Mouse (Mus musculus): ENCODE measurements around the gene Mta3. TPM values are rescaled to one million over a fixed set of nuclear protein-coding genes. Genes with fewer than 3 reads are reported as not detected.
"Not testable (repeated sequence)": the region's sequence is repeated elsewhere in the genome, so short reads cannot be mapped to it uniquely, and the experiment has no call there.

The Mta3 gene
- total RNA-seq, 1 experiment: 52.8 TPM

DNA sequence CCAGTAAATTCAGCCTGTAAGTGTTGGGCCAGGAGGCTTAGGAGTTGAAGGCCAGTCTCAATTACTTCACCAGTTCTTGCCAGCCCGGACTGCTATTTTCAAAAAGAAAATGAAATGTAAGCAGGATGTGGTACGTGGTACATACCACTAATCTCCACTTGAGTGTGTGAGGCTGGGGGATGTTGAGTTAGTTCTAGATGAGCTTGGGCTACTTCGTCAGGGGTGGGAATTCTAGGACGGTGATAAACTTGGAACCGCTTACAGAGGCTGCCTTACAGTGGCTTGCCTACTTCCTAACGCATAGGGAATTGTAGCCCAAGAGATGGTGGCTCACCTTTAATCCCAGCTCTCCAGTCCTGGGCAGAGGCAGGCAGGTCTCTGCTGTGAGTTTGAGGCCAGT, 1.9 kb downstream of the Mta3 start:
- no peak for DNase-seq (ENCODE audit: low read depth, low spot score)
- no peak for TF ChIP-seq MAFK (IDR thresholded peaks at IDR 0.05; ENCODE audit: insufficient read depth, low read depth, low read length)
- no peak for TF ChIP-seq ZNF384 (IDR thresholded peaks at IDR 0.05; ENCODE audit: low read depth, low read length)
- TF ChIP-seq HCFC1 (IDR thresholded peaks at IDR 0.05; ENCODE audit: borderline replicate concordance, insufficient read depth, low read length): no peak
- peak overlapping the region; percentile 89 for H3K27ac ChIP-seq (ENCODE audit: insufficient read depth, low read depth, low read length, poor library complexity, severe bottlenecking)

DNA sequence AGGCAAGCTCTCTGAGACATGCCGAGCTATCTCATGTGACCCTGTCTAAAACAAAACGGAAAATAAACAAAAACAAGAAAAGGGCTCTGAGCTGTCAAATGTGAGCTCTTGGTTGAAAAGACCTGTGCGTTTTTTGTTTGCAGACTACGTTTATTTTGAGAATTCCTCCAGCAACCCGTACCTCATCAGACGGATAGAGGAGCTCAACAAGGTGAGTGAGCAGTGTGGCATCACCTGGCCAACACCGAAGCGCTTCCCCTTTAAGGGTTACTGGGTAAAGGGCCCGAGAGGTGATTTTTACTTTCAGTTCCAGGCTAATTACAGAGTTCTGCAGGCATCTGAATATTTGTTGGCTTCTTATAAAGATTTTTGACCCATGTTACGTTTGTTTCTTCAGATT, 2.3 kb downstream of the Mta3 start:
- Histone ChIP-seq H3K9me3 (ENCODE audit: control insufficient read depth, insufficient read depth, low read depth, low read length) (no peaks in the 10 kb centered on the region), H3K27ac (ENCODE audit: insufficient read depth, low read depth, low read length, poor library complexity, severe bottlenecking) (peak overlapping the region; percentile 89), H3K4me1 (ENCODE audit: control insufficient read depth in 2 of 2, insufficient read depth in 2 of 2, low read length in 2 of 2, poor library complexity in 1 of 2) (peaks cover 7 to 13% of the 10 kb centered on the region in 2 experiments; a peak in 3 of 4 replicates), H3K4me3 (ENCODE audit: insufficient read depth in 1 of 2, low read depth in 1 of 2, low read length in 2 of 2, poor library complexity in 1 of 2, severe bottlenecking in 1 of 2) (peak overlapping the region; percentile 32 to 86), H3K9ac (ENCODE audit: insufficient read depth, low read depth, low read length, poor library complexity, severe bottlenecking) (peak overlapping the region; percentile 94; the same call in 1 of the 2 replicates), H3K36me3 (ENCODE audit: control insufficient read depth, insufficient read depth, low read length, poor library complexity, severe bottlenecking) (peaks cover 9% of the 10 kb centered on the region; the same call in 1 of the 2 replicates)
- TF ChIP-seq CHD2 (IDR thresholded peaks at IDR 0.05; ENCODE audit: low read depth, low read length): no peak
- TF ChIP-seq ZNF384 (IDR thresholded peaks at IDR 0.05; ENCODE audit: low read depth, low read length): no peak
- TF ChIP-seq ZC3H11A (IDR thresholded peaks at IDR 0.05; ENCODE audit: borderline replicate concordance, low read depth, low read length): no peak
- TF ChIP-seq HCFC1 (IDR thresholded peaks at IDR 0.05; ENCODE audit: borderline replicate concordance, insufficient read depth, low read length): no peak
- in situ Hi-C loops (cut with MboI; ENCODE audit: low sequenced_read_pairs in 2 of 2, unreplicated experiment in 2 of 2): no loop called here
- no peak for DNase-seq (ENCODE audit: low read depth, low spot score)

More for the DNA sequence above, 1.9 kb downstream of the Mta3 start:
- Histone ChIP-seq H3K4me3 (ENCODE audit: insufficient read depth in 1 of 2, low read depth in 1 of 2, low read length in 2 of 2, poor library complexity in 1 of 2, severe bottlenecking in 1 of 2) (peak overlapping the region; percentile 32 to 86), H3K9ac (ENCODE audit: insufficient read depth, low read depth, low read length, poor library complexity, severe bottlenecking) (peak overlapping the region; percentile 94), H3K36me3 (ENCODE audit: control insufficient read depth, insufficient read depth, low read length, poor library complexity, severe bottlenecking) (peaks cover 8% of the 10 kb centered on the region; the same call in 1 of the 2 replicates), H3K9me3 (ENCODE audit: control insufficient read depth, insufficient read depth, low read depth, low read length) (no peaks in the 10 kb centered on the region), H3K4me1 (ENCODE audit: control insufficient read depth in 2 of 2, insufficient read depth in 2 of 2, low read length in 2 of 2, poor library complexity in 1 of 2) (peaks cover 7 to 16% of the 10 kb centered on the region in 2 experiments; a peak in 3 of 4 replicates)
- in situ Hi-C loops (cut with MboI; ENCODE audit: low sequenced_read_pairs in 2 of 2, unreplicated experiment in 2 of 2): no loop called here

DNA sequence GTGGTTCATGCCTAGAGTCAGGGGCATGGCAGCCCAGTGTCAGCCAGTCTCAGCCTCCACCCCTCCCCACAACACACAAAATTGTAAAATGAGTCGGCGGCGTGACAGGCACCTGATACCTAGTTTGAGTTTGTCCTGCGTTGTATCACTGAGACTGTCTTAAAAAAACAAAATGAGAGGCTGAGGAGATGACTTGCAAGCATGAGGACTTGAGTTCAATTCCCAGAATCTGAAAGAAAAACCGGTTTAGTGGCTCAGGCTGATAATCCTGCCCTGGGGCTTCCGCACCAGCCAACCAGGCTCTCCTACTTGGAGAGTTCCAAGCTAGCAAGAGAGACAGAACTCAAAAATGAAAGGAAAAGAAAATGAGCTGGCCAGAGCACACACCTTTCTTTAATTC, 2.9 kb downstream of the Mta3 start:
- in situ Hi-C loops (cut with MboI; ENCODE audit: low sequenced_read_pairs in 2 of 2, unreplicated experiment in 2 of 2): no loop called here
- no peak for DNase-seq (ENCODE audit: low read depth, low spot score)
- peak overlapping the region in 1 of 2 experiments; percentile 86; a peak in 2 of 4 replicates for H3K4me3 ChIP-seq (ENCODE audit: insufficient read depth in 1 of 2, low read depth in 1 of 2, low read length in 2 of 2, poor library complexity in 1 of 2, severe bottlenecking in 1 of 2)

DNA sequence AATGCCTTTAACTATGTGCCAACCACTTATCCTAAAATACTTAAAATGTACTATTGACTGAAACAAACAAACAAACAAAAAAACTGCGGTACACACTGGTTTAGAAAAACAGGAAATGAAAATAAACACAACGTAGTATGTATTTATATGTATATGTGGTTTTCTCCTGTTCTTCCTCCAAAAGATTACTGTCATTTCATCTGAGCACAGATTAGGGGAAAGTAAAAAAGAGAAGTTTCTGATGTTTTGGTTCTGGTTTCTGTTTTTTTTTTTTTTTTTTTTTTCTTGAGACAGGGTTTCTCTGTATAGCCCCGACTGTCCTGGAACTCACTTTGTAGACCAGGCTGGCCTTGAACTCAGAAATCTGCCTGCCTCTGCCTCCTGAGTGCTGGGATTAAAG, 3.6 kb downstream of the Mta3 start:
- H3K36me3 ChIP-seq (ENCODE audit: control insufficient read depth, insufficient read depth, low read length, poor library complexity, severe bottlenecking): peaks cover 13% of the 10 kb centered on the region; the same call in 1 of the 2 replicates
- DNase-seq (ENCODE audit: low read depth, low spot score); H3K9me3 ChIP-seq (ENCODE audit: control insufficient read depth, insufficient read depth, low read depth, low read length); in situ Hi-C loops (cut with MboI; ENCODE audit: low sequenced_read_pairs in 2 of 2, unreplicated experiment in 2 of 2); H3K4me3 ChIP-seq (ENCODE audit: insufficient read depth in 1 of 2, low read depth in 1 of 2, low read length in 2 of 2, poor library complexity in 1 of 2, severe bottlenecking in 1 of 2): not testable (repeated sequence)
- H3K9ac ChIP-seq (ENCODE audit: insufficient read depth, low read depth, low read length, poor library complexity, severe bottlenecking): 0 out of 2 replicates have a peak overlapping the region, but pooled peaks have one; percentile 38
- peak overlapping the region; percentile 9; the same call in 1 of the 2 replicates for H3K27ac ChIP-seq (ENCODE audit: insufficient read depth, low read depth, low read length, poor library complexity, severe bottlenecking)
- H3K4me1 ChIP-seq (ENCODE audit: control insufficient read depth in 2 of 2, insufficient read depth in 2 of 2, low read length in 2 of 2, poor library complexity in 1 of 2): peaks cover 6 to 13% of the 10 kb centered on the region in 2 experiments; a peak in 3 of 4 replicates

More for the DNA sequence above, 2.9 kb downstream of the Mta3 start:
- H3K4me1 ChIP-seq (ENCODE audit: control insufficient read depth in 2 of 2, insufficient read depth in 2 of 2, low read length in 2 of 2, poor library complexity in 1 of 2): peaks cover 7 to 13% of the 10 kb centered on the region in 2 experiments; a peak in 3 of 4 replicates
- no peaks in the 10 kb centered on the region for H3K9me3 ChIP-seq (ENCODE audit: control insufficient read depth, insufficient read depth, low read depth, low read length)
- peak overlapping the region; percentile 41; the same call in 1 of the 2 replicates for H3K9ac ChIP-seq (ENCODE audit: insufficient read depth, low read depth, low read length, poor library complexity, severe bottlenecking)
- H3K36me3 ChIP-seq (ENCODE audit: control insufficient read depth, insufficient read depth, low read length, poor library complexity, severe bottlenecking): peaks cover 9% of the 10 kb centered on the region; the same call in 1 of the 2 replicates
- no peak for TF ChIP-seq HCFC1 (IDR thresholded peaks at IDR 0.05; ENCODE audit: borderline replicate concordance, insufficient read depth, low read length)
- TF ChIP-seq ZC3H11A (IDR thresholded peaks at IDR 0.05; ENCODE audit: borderline replicate concordance, low read depth, low read length): no peak
- no peak for TF ChIP-seq CHD2 (IDR thresholded peaks at IDR 0.05; ENCODE audit: low read depth, low read length)
- no peak for TF ChIP-seq MAFK (IDR thresholded peaks at IDR 0.05; ENCODE audit: insufficient read depth, low read depth, low read length)
- no peak for TF ChIP-seq ZNF384 (IDR thresholded peaks at IDR 0.05; ENCODE audit: low read depth, low read length)
- H3K27ac ChIP-seq (ENCODE audit: insufficient read depth, low read depth, low read length, poor library complexity, severe bottlenecking): peak overlapping the region; percentile 81

DNA sequence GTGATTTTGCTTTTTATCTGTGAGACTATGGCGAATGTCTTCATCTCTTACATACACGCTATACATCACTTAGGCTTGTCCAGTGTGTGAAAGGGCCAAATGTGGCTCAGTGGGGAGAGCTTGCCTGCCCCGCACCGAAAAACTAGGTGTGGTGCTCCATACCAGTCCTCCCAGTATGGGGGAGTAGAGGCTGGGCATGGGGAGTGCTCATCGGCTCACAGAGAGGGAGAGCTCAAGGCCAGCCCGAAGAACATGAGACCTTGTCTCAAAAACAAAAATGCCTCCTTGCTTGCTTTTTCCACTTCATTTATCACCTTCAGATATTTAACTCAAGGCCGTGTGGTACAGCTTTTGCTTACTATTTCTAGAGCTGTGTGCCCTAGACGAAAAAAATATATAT, 4.7 kb downstream of the Mta3 start:
- in situ Hi-C loops (cut with MboI; ENCODE audit: low sequenced_read_pairs in 2 of 2, unreplicated experiment in 2 of 2): no loop called here
- Histone ChIP-seq H3K4me1 (ENCODE audit: control insufficient read depth in 2 of 2, insufficient read depth in 2 of 2, low read length in 2 of 2, poor library complexity in 1 of 2) (peaks cover 6 to 13% of the 10 kb centered on the region in 2 experiments; a peak in 3 of 4 replicates), H3K36me3 (ENCODE audit: control insufficient read depth, insufficient read depth, low read length, poor library complexity, severe bottlenecking) (peaks cover 15% of the 10 kb centered on the region), H3K4me3 (ENCODE audit: insufficient read depth in 1 of 2, low read depth in 1 of 2, low read length in 2 of 2, poor library complexity in 1 of 2, severe bottlenecking in 1 of 2) (no peak overlapping the region), H3K9ac (ENCODE audit: insufficient read depth, low read depth, low read length, poor library complexity, severe bottlenecking) (no peak overlapping the region), H3K9me3 (ENCODE audit: control insufficient read depth, insufficient read depth, low read depth, low read length) (no peaks in the 10 kb centered on the region), H3K27ac (ENCODE audit: insufficient read depth, low read depth, low read length, poor library complexity, severe bottlenecking) (no peak overlapping the region)
- TF ChIP-seq ZNF384 (IDR thresholded peaks at IDR 0.05; ENCODE audit: low read depth, low read length) (no peak), CHD2 (IDR thresholded peaks at IDR 0.05; ENCODE audit: low read depth, low read length) (no peak)
- DNase-seq (ENCODE audit: low read depth, low spot score): no peak
